Mouse (Mus musculus): ENCODE results near the gene Slc5a4a.

GRCm38 (mm10) chr10:76188010-76188409 is 40.8 kb downstream of the Slc5a4a start:
- no peak for TF ChIP-seq CTCF (IDR thresholded peaks at IDR 0.05; ENCODE audit: extremely low read depth, insufficient read length, insufficient replicate concordance, low read depth, low read length)
- TF ChIP-seq POLR2A (IDR thresholded peaks at IDR 0.05; ENCODE audit: low read depth, low read length), result no peak
